Mouse (Mus musculus) thymus, postnatal 25 days (tissue): ENCODE results near the gene Cphx1.
"Not testable (repeated sequence)": the region's sequence is repeated elsewhere in the genome, so short reads cannot be mapped to it uniquely, and the experiment has no call there.

Experiments
- DNase-seq: peaks from one replicate; pipeline ENCODE4 v3.0.0; 2022

Cphx1 gene

DNA sequence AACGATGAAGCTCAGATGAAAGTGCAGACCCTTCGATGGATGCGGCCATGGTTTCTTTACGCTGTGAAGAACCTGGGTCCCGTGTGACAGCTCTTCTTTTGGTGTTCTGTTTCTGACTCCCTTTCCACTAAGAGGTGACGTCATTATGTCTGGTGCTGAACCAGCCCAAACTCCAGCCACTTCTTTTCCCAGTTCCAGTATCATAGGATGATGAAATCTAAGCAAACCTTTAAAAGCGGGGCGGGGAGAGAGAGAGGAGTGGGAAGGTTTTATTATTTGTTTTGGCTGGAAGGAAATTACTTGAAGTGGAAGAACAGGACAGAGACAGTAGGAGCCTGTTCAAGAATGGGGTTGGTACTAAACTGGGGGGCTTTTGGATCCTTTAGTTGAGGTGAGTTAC is at the start of gene Cphx1:
Cphx1 (plus strand) TSS at position 301 of the 400 bp plus-strand sequence.
- not testable (repeated sequence) for DNase-seq

DNA sequence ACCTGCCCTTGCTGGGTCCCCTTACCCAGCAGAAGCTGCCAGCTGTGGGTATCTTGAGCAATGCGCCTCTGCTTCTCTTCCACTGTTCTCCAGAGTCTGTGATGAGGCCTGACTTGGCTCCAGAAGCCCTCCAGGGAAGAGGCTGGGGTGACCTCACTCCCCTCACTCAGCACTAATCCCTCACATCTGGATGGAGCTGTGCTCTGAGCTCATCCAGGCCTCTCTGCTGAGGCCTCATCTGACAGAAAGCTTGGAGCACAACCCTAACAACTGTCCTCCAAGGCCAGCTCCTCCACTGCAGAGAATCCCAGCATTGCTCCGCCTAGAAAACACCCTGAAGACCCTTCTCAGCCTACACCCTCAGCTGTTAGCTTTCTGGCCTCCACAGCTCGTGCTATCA is 43.5 kb upstream of the Cphx1 start:
- not testable (repeated sequence) for DNase-seq

DNA sequence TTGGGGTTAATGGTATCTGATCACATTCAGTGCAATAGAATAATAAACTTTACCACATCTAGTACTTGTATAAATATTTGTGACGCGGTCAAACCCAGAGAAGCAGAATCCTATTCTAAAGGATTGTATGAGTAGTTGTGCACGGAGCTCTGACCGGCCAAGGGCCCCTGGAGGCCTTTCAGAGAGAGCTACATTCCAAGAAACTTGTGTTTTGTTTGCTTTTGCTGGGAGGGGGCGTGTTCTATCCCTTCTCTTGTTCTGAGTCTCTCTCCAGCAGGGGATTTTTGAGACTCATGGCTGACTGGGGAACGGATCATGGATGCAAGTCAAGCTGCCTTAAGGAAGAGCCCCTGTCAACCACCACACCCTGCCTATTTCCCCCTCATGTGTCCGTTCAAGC is 42.4 kb upstream of the Cphx1 start:
- DNase-seq: not testable (repeated sequence)

GRCm38 (mm10) chr14:25903000-25903399 is 35.1 kb upstream of the Cphx1 start, which contains the start of gene Plac9a:
Gene Plac9a, minus strand, starts transcription at chr14:25903100.
- DNase-seq: not testable (repeated sequence)

GRCm38 (mm10) chr14:25905243-25905642 is 32.9 kb upstream of the Cphx1 start:
- not testable (repeated sequence) for DNase-seq

GRCm38 (mm10) chr14:25907272-25907671 is 30.8 kb upstream of the Cphx1 start:
- not testable (repeated sequence) for DNase-seq

DNA sequence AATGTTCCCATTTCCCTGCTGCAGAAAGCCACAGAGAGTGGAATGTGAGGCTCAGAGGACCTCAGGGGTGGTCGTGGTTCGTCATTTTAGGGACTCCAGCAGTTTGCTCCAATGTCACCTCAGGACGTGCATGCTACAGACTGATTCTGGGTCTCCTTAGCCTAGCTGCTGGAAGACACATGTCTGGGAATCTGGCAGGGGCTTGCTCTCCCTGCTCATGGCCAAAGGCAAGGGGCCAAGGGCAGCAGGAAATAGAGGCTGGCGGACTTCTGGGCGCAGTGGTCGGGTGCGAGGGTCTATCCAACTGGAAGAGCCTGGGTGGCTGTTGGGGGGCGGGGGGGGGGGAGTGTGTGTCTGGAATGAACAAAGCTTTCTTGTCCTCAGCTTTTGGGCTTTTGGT is 29.1 kb upstream of the Cphx1 start:
- DNase-seq: not testable (repeated sequence)

GRCm38 (mm10) chr14:25918427-25919170 is 19.5 kb upstream of the Cphx1 start:
- not testable (repeated sequence) for DNase-seq

GRCm38 (mm10) chr14:25926814-25927561 is 11.1 kb upstream of the Cphx1 start:
- DNase-seq: not testable (repeated sequence)

DNA sequence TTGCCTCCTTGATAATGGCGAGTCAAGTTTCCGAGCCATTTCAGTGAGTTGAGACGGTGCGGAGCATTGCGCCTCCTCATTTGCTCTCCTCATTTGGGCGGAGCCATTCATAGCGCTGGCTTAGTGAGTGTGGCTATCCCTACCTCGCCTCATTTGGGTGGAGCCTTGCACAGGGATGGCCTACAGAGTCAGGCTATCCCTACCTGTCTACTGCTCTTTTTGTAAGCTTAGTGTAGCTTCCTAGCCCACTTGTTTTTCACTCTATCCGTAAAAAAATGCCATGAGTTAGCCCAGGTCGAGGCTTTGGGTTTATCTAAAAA is 10.6 kb upstream of the Cphx1 start, which contains the start of gene Tmem254a:
Tmem254a (minus strand) TSS at position 111 of the 320 bp plus-strand sequence.
- DNase-seq: not testable (repeated sequence)

GRCm38 (mm10) chr14:25936867-25937630 is 1.1 kb upstream of the Cphx1 start:
- not testable (repeated sequence) for DNase-seq

DNA sequence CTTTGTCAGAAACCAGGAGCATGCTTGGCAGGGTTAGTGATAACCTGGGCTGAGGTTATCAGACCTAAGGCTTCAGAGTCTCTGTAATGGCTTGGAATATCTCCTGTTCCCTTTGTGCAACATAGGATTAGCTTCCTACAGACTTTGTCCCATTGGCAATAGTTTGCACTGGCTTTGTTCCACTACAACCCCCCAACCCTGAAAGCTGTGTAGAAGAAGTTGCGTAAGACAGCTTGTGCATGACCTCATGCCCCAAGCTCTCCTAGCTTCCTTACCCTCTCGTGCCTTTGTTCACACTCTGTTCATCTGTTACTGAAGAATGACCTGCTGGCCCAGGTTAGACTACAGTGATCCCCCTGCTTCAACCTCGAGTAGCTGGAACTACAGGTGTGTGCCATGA is 19.8 kb downstream of the Cphx1 start:
- DNase-seq: not testable (repeated sequence)

DNA sequence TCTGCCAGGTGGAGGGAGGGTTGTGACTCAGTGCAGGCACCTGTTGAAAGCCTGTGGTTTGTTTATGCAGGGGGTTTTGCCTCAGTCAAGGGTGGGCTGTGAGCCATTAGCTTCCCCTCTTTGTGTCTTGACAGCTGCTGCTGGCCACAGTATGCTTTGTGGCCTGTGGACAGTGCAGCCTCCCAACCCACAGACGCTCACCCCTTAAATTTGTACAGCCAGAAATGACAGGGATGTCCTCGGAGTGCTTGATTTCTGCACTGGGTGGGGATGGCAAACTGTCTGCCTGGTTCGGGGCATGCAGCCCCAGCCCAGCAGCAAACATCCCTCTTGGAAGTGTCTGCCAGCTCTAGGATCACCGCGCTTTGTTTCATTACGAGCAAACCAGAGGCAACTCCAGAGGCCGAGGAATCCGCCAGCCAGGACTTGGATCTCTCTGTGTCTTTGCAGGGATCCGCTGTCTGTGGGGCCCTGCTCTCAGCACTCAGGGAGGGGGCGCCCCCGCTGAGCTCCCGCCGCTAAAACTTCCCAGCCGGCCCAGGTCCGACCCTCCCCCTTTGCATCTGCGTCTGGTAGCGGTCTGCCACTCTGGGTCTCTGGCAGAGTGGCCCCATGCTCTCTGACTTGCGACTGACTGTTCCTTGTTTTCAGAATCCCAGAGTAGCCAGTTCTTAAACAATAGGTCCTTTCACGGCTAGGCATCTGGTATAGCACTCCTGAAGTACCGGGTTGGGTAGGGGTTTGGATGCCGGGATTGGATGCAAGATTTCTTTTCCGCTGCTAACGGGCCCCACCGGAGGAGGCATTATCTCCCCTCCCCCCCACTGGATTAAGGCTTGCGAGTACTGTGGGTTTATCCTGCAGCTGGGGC is 40.5 kb downstream of the Cphx1 start, which contains the start of gene Duxbl1:
Duxbl1 (plus strand) TSS at position 207 of the 871 bp plus-strand sequence.
- not testable (repeated sequence) for DNase-seq

- not testable (repeated sequence) for DNase-seq
Observed at GRCm38 (mm10) chr14:25979242-25979941, 41.3 kb downstream of the Cphx1 start.

GRCm38 (mm10) chr14:25981880-25982279 is 43.8 kb downstream of the Cphx1 start:
- DNase-seq: not testable (repeated sequence)
